Mouse (Mus musculus) embryonic fibroblast, embryonic 13.5 days (primary cell): ENCODE measurements at regions not wholly inside any gene's neighbourhood (a gene's known extent, or its start where the extent isn't known, plus 50 kb on each side); places are given as distances from the start of the nearest gene placed in this dataset.
"Not testable (repeated sequence)": the region's sequence is repeated elsewhere in the genome, so short reads cannot be mapped to it uniquely, and the experiment has no call there.

Source experiments
- H3K27ac ChIP-seq: 2 replicates; pipeline ENCODE4 v1.5.1; 2012; ENCODE audit warnings: low read length, control low read depth, inconsistent platforms; ENCODE audit not compliant: insufficient read depth
- H3K4me1 ChIP-seq: 2 replicates; pipeline ENCODE4 v1.6.1; 2011; ENCODE audit warnings: low read length; ENCODE audit not compliant: control insufficient read depth, insufficient read depth
- H3K4me3 ChIP-seq: 2 replicates; pipeline ENCODE4 v1.5.1; 2011; ENCODE audit warnings: mild to moderate bottlenecking, control low read depth, low read length; ENCODE audit not compliant: insufficient read depth
- CTCF ChIP-seq: IDR thresholded peaks from 2 replicates; pipeline ENCODE4 v1.5.1; 2011; ENCODE audit warnings: mild to moderate bottlenecking, control low read depth, low read length, moderate library complexity, borderline replicate concordance; ENCODE audit not compliant: insufficient read depth
- POLR2A ChIP-seq: IDR thresholded peaks from 2 replicates; pipeline ENCODE4 v1.6.1; 2011; ENCODE audit warnings: low read depth, mild to moderate bottlenecking, control low read depth, low read length, moderate library complexity

DNA sequence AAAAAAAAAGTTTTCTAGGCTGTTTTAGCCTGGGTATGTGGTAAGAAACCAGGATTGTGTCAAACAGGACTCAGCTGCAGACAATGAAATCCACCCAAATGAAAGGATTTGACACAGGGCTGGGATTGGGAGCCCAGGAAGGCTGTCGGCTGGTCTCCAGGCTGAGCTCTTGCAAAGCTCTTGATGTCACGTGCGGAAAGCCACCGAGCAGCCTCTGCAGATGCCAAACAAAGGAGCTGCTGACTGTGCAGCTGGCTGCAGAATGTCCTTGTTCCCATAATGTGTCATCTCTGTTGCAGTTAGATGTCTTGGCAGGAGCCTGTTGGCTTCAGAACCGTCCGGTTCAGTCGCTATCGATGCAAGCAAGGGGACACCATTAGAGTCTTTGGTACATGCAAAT, 56.1 kb downstream of the Bbs10 start:
- Histone ChIP-seq H3K4me3 (no peak overlapping the region), H3K27ac (no peak overlapping the region), H3K4me1 (no peaks in the 10 kb centered on the region)
- TF ChIP-seq POLR2A: no peak
- TF ChIP-seq CTCF: no peak

GRCm38 (mm10) chr10:111358340-111358739, 59.9 kb downstream of the Bbs10 start:
- not testable (repeated sequence) for H3K27ac ChIP-seq, H3K4me3 ChIP-seq, H3K4me1 ChIP-seq

- no peak for TF ChIP-seq POLR2A
- no peak for TF ChIP-seq CTCF
- peaks cover 15% of the 10 kb centered on the region; the same call in 1 of the 2 replicates for H3K4me1 ChIP-seq
- no peak overlapping the region for H3K4me3 ChIP-seq
- no peak overlapping the region for H3K27ac ChIP-seq
These were observed 63.4 kb downstream of the Bbs10 start for GRCm38 (mm10) chr10:111361749-111362435.

GRCm38 (mm10) chr10:111363729-111364617, 65.5 kb downstream of the Bbs10 start:
- Histone ChIP-seq H3K27ac (no peak overlapping the region), H3K4me3 (no peak overlapping the region), H3K4me1 (peaks cover 19% of the 10 kb centered on the region; the same call in 1 of the 2 replicates)
- no peak for TF ChIP-seq POLR2A
- TF ChIP-seq CTCF: no peak

GRCm38 (mm10) chr10:111365011-111365410, 66.5 kb downstream of the Bbs10 start:
- peaks cover 21% of the 10 kb centered on the region; the same call in 1 of the 2 replicates for H3K4me1 ChIP-seq
- no peak overlapping the region; the same call in 1 of the 2 replicates for H3K27ac ChIP-seq
- H3K4me3 ChIP-seq: no peak overlapping the region
- TF ChIP-seq CTCF (no peak), POLR2A (no peak)

GRCm38 (mm10) chr10:111369046-111369445, 70.6 kb downstream of the Bbs10 start:
- H3K27ac ChIP-seq, H3K4me3 ChIP-seq: not testable (repeated sequence)
- peaks cover 19% of the 10 kb centered on the region; the same call in 1 of the 2 replicates for H3K4me1 ChIP-seq

DNA sequence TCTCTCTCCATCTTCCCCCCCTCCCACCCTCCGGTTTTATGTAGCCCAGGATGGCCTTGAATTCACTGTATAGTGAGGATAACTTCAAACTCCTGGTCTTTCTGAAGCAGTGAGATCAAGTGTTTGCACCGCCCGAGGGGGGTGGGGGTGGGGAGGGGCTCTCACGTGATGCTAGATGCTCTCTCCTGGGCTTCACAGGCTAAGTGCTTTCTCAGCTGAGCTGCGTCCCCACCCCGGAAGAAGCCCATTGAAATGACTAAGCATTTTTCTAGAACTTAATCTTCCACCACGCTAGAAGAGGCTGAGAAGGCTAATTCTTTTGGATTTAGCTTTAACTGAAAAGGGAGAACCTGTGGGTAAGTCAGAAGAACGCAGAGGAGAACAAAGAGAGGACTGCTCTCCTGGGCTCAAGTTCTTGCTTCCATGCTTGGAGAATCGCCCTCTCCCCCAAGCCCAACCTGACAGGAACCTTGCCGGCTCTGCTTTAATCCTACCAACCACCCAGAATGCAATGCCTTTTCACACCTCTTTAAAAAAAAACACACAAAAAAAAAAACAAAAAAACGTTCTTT, 79.7 kb downstream of the Bbs10 start:
- Histone ChIP-seq H3K27ac (no peak overlapping the region), H3K4me3 (no peak overlapping the region), H3K4me1 (no peaks in the 10 kb centered on the region)
- TF ChIP-seq CTCF (no peak), POLR2A (no peak)

GRCm38 (mm10) chr10:111381689-111382088, 83.2 kb downstream of the Bbs10 start:
- H3K27ac ChIP-seq: no peak overlapping the region
- H3K4me1 ChIP-seq: no peaks in the 10 kb centered on the region
- H3K4me3 ChIP-seq: no peak overlapping the region
- TF ChIP-seq POLR2A: no peak
- no peak for TF ChIP-seq CTCF

DNA sequence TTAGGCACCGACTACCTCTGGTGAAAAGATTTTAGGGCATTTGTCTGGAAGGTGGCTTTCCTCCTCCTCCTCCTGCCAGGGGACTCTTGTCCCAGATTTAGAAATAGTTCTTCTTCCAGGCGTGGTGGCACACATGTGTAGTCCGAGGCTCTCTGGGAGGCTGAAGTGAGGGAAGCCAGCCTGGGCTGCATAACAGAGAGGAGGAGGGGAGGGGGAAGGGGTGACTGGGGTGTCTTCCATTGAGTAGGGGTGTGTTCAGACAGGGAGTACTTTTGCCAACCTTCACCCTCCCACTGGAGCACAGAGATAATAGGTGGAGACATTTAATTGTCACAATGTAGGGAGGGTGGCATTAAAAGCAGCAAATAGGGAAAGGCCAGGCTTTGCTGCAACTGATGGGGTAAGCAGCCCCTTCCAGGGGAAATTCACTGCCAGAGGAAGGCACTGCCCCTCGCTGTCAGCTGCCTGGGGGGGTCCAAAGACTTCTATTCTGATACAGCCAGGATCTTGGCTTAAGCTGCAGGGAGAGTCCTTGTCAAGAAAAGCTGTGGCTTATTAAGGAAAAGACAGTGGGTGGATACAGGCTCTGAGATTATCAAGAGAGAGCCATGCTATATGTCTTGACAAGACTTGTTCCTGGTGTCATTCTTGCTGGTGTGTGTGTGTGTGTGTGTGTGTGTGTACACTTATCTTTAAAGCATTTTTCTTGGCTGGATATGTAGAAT, 83.9 kb downstream of the Bbs10 start:
- H3K4me1 ChIP-seq: no peaks in the 10 kb centered on the region
- H3K4me3 ChIP-seq: no peak overlapping the region
- TF ChIP-seq CTCF: no peak
- TF ChIP-seq POLR2A: no peak
- no peak overlapping the region for H3K27ac ChIP-seq
